8 mouse cellular contexts compared by ENCODE assay signal in genomic region chr1:126738291-126738640, GRCm38 (mm10).
DNase-seq lines count a peak whose midpoint lies in the region; ATAC-seq and TF ChIP-seq lines count a peak whose summit lies in the region.

No protein-coding gene starts in this region.

- no peaks in the 10 kb centered on the region for H3K9me3 ChIP-seq in liver, embryonic 11.5 days (ENCODE audit: control insufficient read depth, low read length)
- H3K9me3 ChIP-seq in stomach, embryonic 15.5 days, result no peaks in the 10 kb centered on the region

- intact Hi-C loops in gastrocnemius, adult 2 months (cut with DNase I), result no loop called here
- intact Hi-C loops in left cerebral cortex, postnatal 10 days (cut with DNase I), result loop anchor here (5.0 kb wide), 1 partner anchor 89 kb away; no protein-coding TSS in a partner anchor

- H3K4me1 ChIP-seq in liver, embryonic 11.5 days (replicated peaks; ENCODE audit: control insufficient read depth, insufficient read depth, low read length), result no peaks in the 10 kb centered on the region
- 0 out of 2 replicates have a peak, but pooled peaks cover 3% of the 10 kb centered on the region for H3K4me1 ChIP-seq in stomach, embryonic 15.5 days

- peak overlapping the region; percentile 60 for H3K4me2 ChIP-seq in liver, embryonic 11.5 days
- peak overlapping the region; percentile 67 for H3K4me2 ChIP-seq in stomach, embryonic 15.5 days

- H3K27me3 ChIP-seq in liver, embryonic 11.5 days (replicated peaks; ENCODE audit: control insufficient read depth, insufficient read depth, low read length), result no peaks in the 10 kb centered on the region
- no peaks in the 10 kb centered on the region for H3K27me3 ChIP-seq in stomach, embryonic 15.5 days (replicated peaks)

- H3K9ac ChIP-seq in liver, embryonic 11.5 days (ENCODE audit: low read depth, low read length), result no peak overlapping the region
- H3K9ac ChIP-seq in stomach, embryonic 15.5 days, result 0 out of 2 replicates have a peak overlapping the region, but pooled peaks have one; percentile 3

- DNase-seq in gastrocnemius, adult 2 months, result no peak
- DNase-seq in gastrocnemius, postnatal 25 days, result no peak
- peak; percentile 3 for DNase-seq in thymus, postnatal 0 days (ENCODE audit: low spot score)
- no peak for DNase-seq in thymus, adult 18-20 months
- no peak for DNase-seq in liver, embryonic 11.5 days (ENCODE audit: low spot score)
- DNase-seq in urinary bladder, postnatal 10 days (ENCODE audit: low spot score), result no peak
- DNase-seq in left cerebral cortex, postnatal 10 days (ENCODE audit: extremely low spot score in 1 of 2, low spot score in 2 of 2), result no peak

- no peak; the same call in 1 of the 2 replicates for ATAC-seq in liver, embryonic 11.5 days (replicated peaks; ENCODE audit: low FRiP score)
- no peak; the same call in 1 of the 2 replicates for ATAC-seq in stomach, embryonic 15.5 days (ENCODE audit: insufficient read depth, low FRiP score, low read depth)

- 8% methylated on average over 12 of the region's 12 CpGs for WGBS in liver, embryonic 11.5 days
- 10% methylated on average over 12 of the region's 12 CpGs for WGBS in stomach, embryonic 15.5 days

- peak overlapping the region; percentile 65; the same call in 1 of the 2 replicates for H3K27ac ChIP-seq in gastrocnemius, adult 2 months
- no peak overlapping the region for H3K27ac ChIP-seq in liver, embryonic 11.5 days (ENCODE audit: low read depth, low read length)
- no peak overlapping the region for H3K27ac ChIP-seq in stomach, embryonic 15.5 days

- peak overlapping the region; percentile 74 for H3K4me3 ChIP-seq in gastrocnemius, adult 2 months
- peak overlapping the region; percentile 31; the same call in 1 of the 2 replicates for H3K4me3 ChIP-seq in liver, embryonic 11.5 days (ENCODE audit: low read depth, low read length)
- H3K4me3 ChIP-seq in stomach, embryonic 15.5 days (replicated peaks), result peak overlapping the region; percentile 44

- TF ChIP-seq CTCF in gastrocnemius, adult 2 months (IDR thresholded peaks at IDR 0.05), result no peak

- no peaks in the 10 kb centered on the region for H3K36me3 ChIP-seq in liver, embryonic 11.5 days (ENCODE audit: control insufficient read depth, insufficient read depth, low read length)
- no peaks in the 10 kb centered on the region for H3K36me3 ChIP-seq in stomach, embryonic 15.5 days
